Mouse (Mus musculus): ENCODE measurements around the gene Zfp933.

- no peak for TF ChIP-seq CTCF (IDR thresholded peaks at IDR 0.05; ENCODE audit: insufficient read depth, low read depth, low read length)
- no peak for TF ChIP-seq POLR2A (IDR thresholded peaks at IDR 0.05; ENCODE audit: insufficient read depth, low read depth, low read length)
These were observed 422 bp upstream of the Zfp933 start for GRCm38 (mm10) chr4:147848584-147848991.

Measured in olfactory bulb, adult 2 months (tissue).